In genomic region chr5:128552136-128552890, GRCm38 (mm10) we compare ENCODE assay signal across 10 mouse cellular contexts. TPM values are rescaled to one million over a fixed set of nuclear protein-coding genes. Genes with fewer than 3 reads are reported as not detected.
DNase-seq lines count a peak whose midpoint lies in the region; ATAC-seq lines count a peak whose summit lies in the region.
"Had no signal": no experiment of that assay in that cellular context is flagged by ENCODE, and none has a peak within 500 bp of the region (broad histone marks: within the 10 kb centered on the region; RNA-seq: fewer than 3 reads in every experiment).

No protein-coding gene starts in this region.

- peaks cover 25% of the 10 kb centered on the region for H3K27me3 ChIP-seq in heart, embryonic 15.5 days
- peaks cover 44% of the 10 kb centered on the region for H3K27me3 ChIP-seq in forebrain, embryonic 13.5 days
- H3K27me3 ChIP-seq in midbrain, embryonic 11.5 days (ENCODE audit: control insufficient read depth, insufficient read depth, low read length) = no peaks in the 10 kb centered on the region

- H3K36me3 ChIP-seq in heart, embryonic 15.5 days = no peaks in the 10 kb centered on the region
- H3K36me3 ChIP-seq in forebrain, embryonic 13.5 days (ENCODE audit: poor library complexity, severe bottlenecking) = no peaks in the 10 kb centered on the region
- H3K36me3 ChIP-seq in midbrain, embryonic 11.5 days (ENCODE audit: control insufficient read depth, insufficient read depth, low read length) = no peaks in the 10 kb centered on the region

- peak overlapping the region; percentile 55 for H3K4me2 ChIP-seq in heart, embryonic 15.5 days
- peak overlapping the region; percentile 55 for H3K4me2 ChIP-seq in forebrain, embryonic 13.5 days
- peak overlapping the region; percentile 33 for H3K4me2 ChIP-seq in midbrain, embryonic 11.5 days

- H3K9me3 ChIP-seq in heart, embryonic 15.5 days (replicated peaks) = no peaks in the 10 kb centered on the region
- H3K9me3 ChIP-seq in forebrain, embryonic 13.5 days (replicated peaks) = no peaks in the 10 kb centered on the region
- H3K9me3 ChIP-seq in midbrain, embryonic 11.5 days (ENCODE audit: control insufficient read depth, low read length) = no peaks in the 10 kb centered on the region; the same call in 1 of the 2 replicates

- H3K4me1 ChIP-seq in heart, embryonic 15.5 days (replicated peaks) = peaks cover 12% of the 10 kb centered on the region; the same call in 1 of the 2 replicates
- peaks cover 18% of the 10 kb centered on the region for H3K4me1 ChIP-seq in forebrain, embryonic 13.5 days
- H3K4me1 ChIP-seq in midbrain, embryonic 11.5 days (ENCODE audit: control insufficient read depth, insufficient read depth, low read length) = peaks cover 15% of the 10 kb centered on the region
- H3K4me1 ChIP-seq: megakaryocyte, embryonic 14.5 days had no signal

- no peak overlapping the region for H3K27ac ChIP-seq in heart, embryonic 15.5 days
- no peak overlapping the region for H3K27ac ChIP-seq in forebrain, embryonic 13.5 days
- no peak overlapping the region for H3K27ac ChIP-seq in midbrain, embryonic 11.5 days (ENCODE audit: low read depth, low read length)

- no peak overlapping the region for H3K9ac ChIP-seq in heart, embryonic 15.5 days
- peak overlapping the region; percentile 5; the same call in 1 of the 2 replicates for H3K9ac ChIP-seq in forebrain, embryonic 13.5 days
- peak overlapping the region; percentile 4; the same call in 1 of the 2 replicates for H3K9ac ChIP-seq in midbrain, embryonic 11.5 days (ENCODE audit: low read length)

- DNase-seq in heart, postnatal 14 days = no peak
- DNase-seq in ES-CJ7 (ENCODE audit: low read depth, low spot score) = peak; percentile 47
- DNase-seq in midbrain, embryonic 11.5 days (ENCODE audit: low spot score, missing footprints) = peak; percentile 93
- no peak for DNase-seq in cerebellum, adult 18-20 months
- no peak for DNase-seq in gastrocnemius, postnatal 4 days (ENCODE audit: low spot score in 2 of 2)
- no peak for DNase-seq in kidney, postnatal 14 days

- no peak for ATAC-seq in heart, embryonic 15.5 days (replicated peaks; ENCODE audit: insufficient number of reproducible peaks, insufficient read depth, low FRiP score, low read depth)
- ATAC-seq in forebrain, embryonic 13.5 days = no peak
- ATAC-seq in midbrain, embryonic 11.5 days (ENCODE audit: low FRiP score) = no peak; the same call in 1 of the 2 replicates

- intact Hi-C loops in heart, postnatal 14 days (cut with DNase I) = no loop called here

- 8% methylated on average over 28 of the region's 28 CpGs for WGBS in heart, embryonic 15.5 days
- 3% methylated on average over 28 of the region's 28 CpGs for WGBS in forebrain, embryonic 13.5 days
- WGBS in midbrain, embryonic 11.5 days = 6% methylated on average over 28 of the region's 28 CpGs

- peak overlapping the region; percentile 28 for H3K4me3 ChIP-seq in heart, embryonic 15.5 days
- H3K4me3 ChIP-seq in forebrain, embryonic 13.5 days = peak overlapping the region; percentile 29
- peak overlapping the region; percentile 14; the same call in 1 of the 2 replicates for H3K4me3 ChIP-seq in midbrain, embryonic 11.5 days (ENCODE audit: low read depth, low read length)
- H3K4me3 ChIP-seq: megakaryocyte, embryonic 14.5 days had no signal

RNA-seq across cellular contexts. Expression of gene Fzd10, which starts 48.3 kb away (rescaled TPM):
- 0.23 and 0.30 TPM in 2 replicates for polyA plus RNA-seq in heart, embryonic 15.5 days (2015; fragmentation: Nextera tagmentation; extraction: Ambion mirVana)
- total RNA-seq in heart, postnatal 14 days (2021) = under 1 TPM; 0.12 to 0.54 TPM
- polyA plus RNA-seq in forebrain, embryonic 13.5 days (2015; fragmentation: Nextera tagmentation; extraction: Ambion mirVana) = 2.0 TPM in 2 replicates
- polyA plus RNA-seq in midbrain, embryonic 11.5 days (2014; fragmentation: Nextera tagmentation; extraction: Ambion mirVana) = 22.4 and 25.6 TPM in 2 replicates
- total RNA-seq in gastrocnemius, postnatal 4 days (2021) = 10 to 100 TPM; 16.5 to 21.5 TPM
- total RNA-seq: MEL had no signal

Comparison
In these comparisons a context has a peak if more than half of its experiments do, and no peak if none do; other contexts are left out.
1. DNase-seq: peak in ES-CJ7 (single experiment) and midbrain, embryonic 11.5 days (single experiment); none in heart, postnatal 14 days (0 of 2), cerebellum, adult 18-20 months (0 of 2), gastrocnemius, postnatal 4 days (0 of 2) and kidney, postnatal 14 days (single experiment).
2. Peak in every context shown above with its lines, with median percentiles within 50 percentile points of each other: H3K4me2 ChIP-seq and H3K4me3 ChIP-seq.